Mouse (Mus musculus) embryo, embryonic 11 days (tissue): Measurements from ENCODE around the gene Cyth1.

Experiments used
- DNase-seq: peaks from one replicate; pipeline ENCODE4 v3.0.0-alpha.2; 2015

Cyth1 gene

GRCm38 (mm10) chr11:118146446-118146845 is 101.9 kb downstream of the Cyth1 start:
- DNase-seq: no peak

GRCm38 (mm10) chr11:118145771-118146351 is 102.5 kb downstream of the Cyth1 start:
- no peak for DNase-seq

DNA sequence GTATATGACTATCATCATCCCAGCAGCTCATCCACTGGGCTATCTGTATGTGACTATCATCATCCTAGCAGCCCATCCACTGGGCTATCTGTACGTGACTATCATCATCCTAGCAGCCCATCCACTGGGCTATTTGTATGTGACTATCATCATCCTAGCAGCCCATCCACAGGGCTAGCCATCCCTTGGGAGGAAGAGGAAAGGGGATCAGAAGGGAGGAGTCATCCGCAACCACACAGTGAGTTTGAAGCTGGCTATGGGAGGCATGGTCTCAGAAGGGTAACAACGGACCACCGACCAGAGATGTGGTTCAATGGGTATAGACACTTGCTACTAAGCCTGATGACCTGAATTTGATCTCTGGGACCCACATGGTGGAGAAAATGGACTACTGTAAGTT is 103.3 kb downstream of the Cyth1 start:
- DNase-seq: no peak

GRCm38 (mm10) chr11:118143731-118144130 is 104.7 kb downstream of the Cyth1 start:
- DNase-seq: no peak

DNA sequence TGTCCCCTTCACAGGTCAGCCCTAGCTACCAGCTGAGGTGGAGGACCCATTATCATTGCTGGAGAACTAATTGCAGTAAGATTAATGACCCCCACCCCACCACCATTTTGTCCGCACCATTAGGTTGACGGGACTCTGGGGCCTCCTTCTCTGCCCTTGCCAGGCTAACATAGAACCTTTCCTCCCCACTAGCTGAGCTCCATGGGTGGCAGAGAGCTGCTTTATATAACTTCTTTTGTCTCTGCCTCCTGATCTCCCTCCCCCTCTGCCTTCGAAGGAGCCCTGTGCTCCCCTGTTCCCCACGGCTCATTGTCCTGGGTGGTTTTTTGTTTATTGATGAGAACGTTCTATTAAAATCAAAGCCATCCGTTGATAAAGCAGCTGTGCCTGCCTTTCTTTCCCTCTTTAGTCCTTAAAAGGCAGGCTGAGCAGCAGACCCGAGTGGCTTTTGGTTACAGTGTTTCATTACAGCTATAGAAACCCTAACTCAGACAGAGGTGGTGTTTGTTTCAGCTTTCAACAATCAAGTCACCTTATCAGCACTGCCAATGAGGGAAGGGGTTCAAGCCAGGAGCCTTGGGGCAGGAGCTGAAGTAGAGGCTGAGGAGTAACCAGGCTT is 105.7 kb downstream of the Cyth1 start:
- peak; percentile 32 for DNase-seq

GRCm38 (mm10) chr11:118140771-118141565 is 107.4 kb downstream of the Cyth1 start:
- no peak for DNase-seq

- DNase-seq: no peak
Measured at GRCm38 (mm10) chr11:118138347-118138746, 110.0 kb downstream of the Cyth1 start.

- DNase-seq: no peak
Measured at GRCm38 (mm10) chr11:118136172-118136632, 112.2 kb downstream of the Cyth1 start.

- no peak for DNase-seq
Measured at GRCm38 (mm10) chr11:118135271-118135670, 113.1 kb downstream of the Cyth1 start.

DNA sequence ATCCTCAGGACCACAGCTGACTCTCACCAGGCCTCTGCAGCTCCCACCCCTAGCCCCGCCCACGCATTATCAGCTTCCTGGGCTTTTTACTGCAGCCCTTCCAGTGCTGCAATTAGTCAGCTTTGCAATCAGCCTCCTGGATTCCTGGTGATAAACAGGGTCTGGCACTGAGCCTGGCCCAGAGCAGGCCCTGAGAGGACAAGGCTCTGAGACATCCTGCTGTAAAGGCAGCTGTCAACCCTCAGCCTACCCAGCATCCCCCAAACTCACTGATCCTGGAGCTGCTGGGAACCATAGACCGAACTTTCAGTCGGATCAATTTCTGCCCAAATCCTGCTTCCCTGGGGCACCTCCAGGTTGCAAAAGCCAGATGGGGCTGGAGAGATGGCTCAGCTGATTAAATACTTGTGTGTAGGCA is 114.6 kb downstream of the Cyth1 start:
- peak; percentile 68 for DNase-seq

- peak; percentile 27 for DNase-seq
Measured at GRCm38 (mm10) chr11:118133133-118133751, 115.2 kb downstream of the Cyth1 start.

DNA sequence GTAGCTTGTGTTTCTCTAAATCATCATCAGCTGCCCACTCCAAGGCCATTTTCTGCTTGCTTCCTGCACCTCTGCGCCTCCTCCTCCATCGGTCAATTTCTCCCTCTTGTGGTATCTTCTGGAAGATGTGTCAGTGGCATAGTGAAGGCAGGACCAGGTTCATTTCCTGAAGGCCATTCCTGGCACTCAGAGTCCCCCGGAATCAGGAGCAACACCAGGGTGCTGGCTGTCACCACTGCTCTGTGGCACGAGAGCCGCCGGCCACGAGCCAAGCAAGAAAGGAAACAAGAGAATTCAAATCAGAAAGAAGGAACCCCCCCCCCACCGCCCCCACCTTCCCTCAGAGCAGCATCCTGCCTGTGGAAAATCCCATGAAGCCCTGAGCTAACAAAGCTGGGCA is 116.3 kb downstream of the Cyth1 start:
- DNase-seq: no peak

DNA sequence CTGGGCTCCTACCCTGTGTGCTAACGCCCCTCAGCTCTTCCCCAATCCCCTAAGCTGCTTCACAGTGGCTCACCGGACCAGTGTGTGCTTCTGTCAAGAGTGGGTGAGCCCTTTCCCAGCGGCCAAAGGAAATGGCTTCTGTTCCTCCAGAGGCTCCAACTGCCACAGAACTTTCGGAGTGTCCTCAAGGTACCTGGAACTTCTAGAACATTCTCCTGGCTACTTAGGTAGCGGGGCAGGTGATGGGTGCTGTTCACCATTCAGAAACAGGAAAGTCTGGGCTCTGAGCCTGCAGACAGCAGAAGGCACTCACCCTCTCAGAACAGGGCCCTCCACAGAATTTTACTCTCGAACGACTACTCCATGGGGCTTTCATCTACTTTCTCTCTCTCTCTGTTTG is 117.9 kb downstream of the Cyth1 start, which contains the start of gene Dnah17:
TSS of gene Dnah17 (minus strand) at position 101 of the 400 bp plus-strand sequence.
- no peak for DNase-seq

- no peak for DNase-seq
Measured at GRCm38 (mm10) chr11:118129812-118130211, 118.6 kb downstream of the Cyth1 start.

DNA sequence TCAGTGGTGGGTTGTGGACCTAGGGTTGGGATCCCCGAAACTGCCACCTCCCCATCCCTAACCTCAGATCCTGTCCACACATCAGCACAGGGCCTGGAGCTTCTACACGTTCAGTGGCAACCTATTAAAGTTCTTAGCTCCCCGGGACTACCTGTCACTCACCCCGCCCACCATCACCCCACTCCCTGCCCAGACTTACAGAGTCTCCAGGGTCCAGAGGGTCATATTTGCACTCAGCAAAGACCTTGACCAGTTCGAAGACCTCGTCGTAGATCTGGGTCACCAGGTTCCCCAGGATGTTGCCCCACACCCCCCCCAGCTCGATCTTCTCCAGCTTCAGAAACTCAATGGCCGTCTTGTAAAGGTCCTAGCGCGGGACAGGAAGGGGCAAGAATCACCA is 126.8 kb downstream of the Cyth1 start:
- DNase-seq: no peak

DNA sequence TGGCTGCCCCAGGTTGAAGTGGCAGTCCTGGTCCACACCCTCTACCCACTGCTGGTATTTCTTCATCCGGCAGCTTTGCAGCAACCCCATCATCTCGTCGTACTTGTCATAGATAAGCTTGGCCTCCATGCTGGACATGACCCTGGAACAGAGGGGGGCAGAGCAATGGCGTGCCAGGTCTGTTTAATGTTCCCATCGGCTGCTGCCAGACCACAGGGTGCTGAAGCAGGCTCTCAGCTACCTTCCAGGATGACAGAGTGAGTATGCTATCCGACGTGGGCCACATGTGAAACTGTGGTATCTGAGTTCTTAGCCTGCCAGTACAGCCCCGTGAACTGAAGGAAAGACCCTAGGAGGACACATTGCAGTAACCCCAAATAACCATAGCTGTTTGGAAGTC is 129.6 kb downstream of the Cyth1 start:
- no peak for DNase-seq

GRCm38 (mm10) chr11:118114581-118115110 is 133.7 kb downstream of the Cyth1 start:
- no peak for DNase-seq

- no peak for DNase-seq
Measured at GRCm38 (mm10) chr11:118113516-118114205, 134.7 kb downstream of the Cyth1 start.

- DNase-seq: peak; percentile 87
Measured at GRCm38 (mm10) chr11:118104001-118104400, 144.4 kb downstream of the Cyth1 start.

DNA sequence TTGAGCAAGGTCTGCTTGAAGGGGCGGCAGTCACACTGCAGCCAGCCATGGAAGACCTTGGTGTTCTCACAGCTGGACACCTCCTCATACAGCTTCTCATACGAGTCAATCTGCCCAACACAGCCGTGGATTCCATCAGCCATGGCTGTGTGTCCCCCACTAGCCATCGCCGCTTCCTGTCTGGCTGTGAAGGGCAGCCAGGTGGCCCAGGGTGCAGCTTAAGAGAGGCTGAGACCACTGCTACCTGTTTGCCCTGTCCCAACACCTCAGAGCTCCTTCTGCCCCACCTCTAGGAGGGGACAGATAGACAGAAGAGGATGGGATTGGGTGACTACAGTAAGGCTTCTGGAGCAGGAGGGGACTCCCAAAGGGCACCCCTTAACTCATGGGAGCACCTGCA is 145.0 kb downstream of the Cyth1 start:
- no peak for DNase-seq

DNA sequence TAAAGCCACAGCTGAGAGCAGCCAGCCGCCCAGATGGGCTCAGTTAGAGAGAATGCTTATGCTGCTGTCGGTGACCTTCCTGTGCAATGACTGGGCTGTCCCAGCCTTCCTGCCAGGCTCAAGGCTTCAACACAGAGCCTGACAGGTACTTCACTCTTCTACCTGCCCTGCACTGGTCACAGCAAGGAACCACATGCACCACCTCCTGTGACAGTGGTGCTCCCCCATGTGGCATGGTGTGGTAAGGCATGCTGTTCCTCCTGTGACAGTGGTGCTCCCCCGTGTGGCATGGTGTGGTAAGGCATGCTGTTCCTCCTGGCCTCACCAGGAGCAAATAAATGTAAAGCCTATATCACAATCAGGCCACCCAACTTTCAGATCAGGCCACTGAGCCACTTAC is 145.6 kb downstream of the Cyth1 start:
- DNase-seq: peak; percentile 84

DNA sequence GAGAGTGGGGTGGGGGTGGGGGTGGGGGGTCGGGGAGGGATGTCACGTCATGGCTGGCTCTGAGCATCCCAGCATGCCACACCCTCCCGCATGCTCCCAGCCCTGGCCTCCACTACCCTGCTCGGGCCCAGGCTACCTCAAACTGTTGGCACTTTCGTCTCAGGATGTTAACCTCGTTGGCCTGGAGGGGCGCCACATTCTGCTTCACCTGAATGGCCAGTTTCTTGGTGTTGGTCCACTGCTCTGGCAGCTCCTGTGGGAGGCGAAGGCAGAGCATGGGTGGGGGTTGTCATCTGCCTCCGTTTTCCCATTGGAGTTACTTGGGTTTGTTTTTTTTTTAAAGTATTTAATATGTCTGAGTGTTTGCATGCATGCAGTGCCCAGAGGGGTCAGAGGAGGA is 147.3 kb downstream of the Cyth1 start:
- DNase-seq: no peak

DNA sequence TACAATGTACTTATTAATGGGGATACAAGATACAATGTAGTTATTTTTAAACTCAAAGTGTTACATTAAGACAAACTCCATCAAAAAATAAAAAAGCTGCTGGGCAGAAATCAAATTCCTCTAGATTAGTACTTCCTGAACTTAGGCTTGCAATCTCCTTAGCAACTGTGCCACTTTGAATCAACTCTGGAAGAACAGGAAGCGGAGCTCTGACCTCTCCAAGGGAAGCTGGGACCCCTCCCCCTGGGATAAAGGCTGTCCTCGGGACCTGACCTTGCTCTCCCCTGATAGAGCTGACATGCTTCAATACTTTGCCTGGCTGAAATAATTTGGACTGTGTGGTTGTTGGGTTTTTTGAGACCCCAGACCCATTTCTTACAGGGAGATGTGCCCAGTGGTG is 151.7 kb downstream of the Cyth1 start:
- no peak for DNase-seq
